Mouse (Mus musculus): ENCODE data around the gene Stx18. TPM values are rescaled to one million over a fixed set of nuclear protein-coding genes. Genes with fewer than 3 reads are reported as not detected.

Gene Stx18
- polyA plus RNA-seq, 1 experiment from 2014 or later: 15.7 TPM

DNA sequence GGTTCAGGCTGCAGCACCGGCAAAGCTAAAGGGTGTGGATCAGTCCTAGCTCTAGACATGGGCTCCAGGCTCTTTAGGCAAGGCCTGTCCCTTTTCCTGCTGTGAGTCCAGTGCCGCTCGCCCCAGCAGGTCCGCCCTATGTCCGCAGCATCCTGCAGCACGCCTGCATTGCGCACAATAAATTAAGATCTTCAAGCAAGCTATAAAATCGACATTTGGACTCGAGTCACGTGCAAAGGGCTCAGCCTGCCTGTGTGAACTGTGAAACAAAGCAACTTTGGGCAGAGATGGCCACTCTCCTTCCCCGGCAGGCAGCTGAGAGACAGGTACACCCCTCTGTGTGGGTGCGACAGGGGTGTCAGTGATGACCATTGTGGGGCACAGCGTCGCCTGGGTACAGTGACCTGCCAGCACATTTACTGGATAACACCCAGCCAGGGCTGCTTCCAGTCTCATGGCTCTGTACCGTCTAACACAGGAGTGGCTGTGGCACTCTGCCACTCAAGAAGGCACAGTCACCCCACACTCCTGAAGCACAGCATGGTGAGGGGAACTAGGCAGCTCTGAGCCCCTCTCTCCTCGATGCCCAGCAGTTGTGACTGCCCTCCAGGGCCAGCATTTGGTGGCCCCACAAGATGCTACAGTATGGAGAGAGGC, 135.8 kb downstream of the Stx18 start:
- 70% methylated on average over 16 of the region's 16 CpGs for WGBS (ENCODE audit: insufficient replicate concordance)
- no peak overlapping the region for H3K9ac ChIP-seq
- no peak for ATAC-seq (ENCODE audit: low read depth)

DNA sequence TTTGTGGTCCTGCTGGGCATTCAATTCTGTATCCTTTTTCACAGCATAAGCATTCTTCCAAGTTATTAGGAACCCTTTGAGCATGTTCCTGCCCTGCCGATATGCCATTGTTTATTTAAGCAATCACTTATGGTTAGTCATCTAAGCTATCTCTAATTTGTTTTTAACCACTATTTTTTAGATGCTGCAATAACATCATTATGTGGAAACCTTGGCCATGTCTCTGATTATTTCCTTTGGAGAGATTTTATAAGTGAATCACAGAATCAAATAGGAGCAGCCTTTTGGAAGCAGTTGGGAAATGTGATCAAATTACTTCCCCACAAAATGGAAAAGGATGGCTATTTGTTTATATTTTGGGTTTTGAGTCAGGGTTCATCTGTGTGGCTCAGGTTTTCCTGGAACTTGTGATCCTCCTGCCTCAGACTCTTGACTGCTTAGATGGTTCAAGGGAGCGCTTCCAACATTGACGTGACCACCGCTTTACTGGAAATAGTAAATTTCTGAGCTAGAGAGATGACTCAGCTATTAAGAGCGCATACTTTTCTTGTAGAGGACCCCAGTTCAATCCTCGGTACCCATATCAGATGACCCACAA, 146.2 kb downstream of the Stx18 start:
- Histone ChIP-seq H3K9ac (no peak overlapping the region), H3K4me3 (replicated peaks) (no peak overlapping the region), H3K4me2 (no peak overlapping the region), H3K27ac (no peak overlapping the region), H3K36me3 (no peaks in the 10 kb centered on the region), H3K9me3 (replicated peaks) (no peaks in the 10 kb centered on the region), H3K27me3 (no peaks in the 10 kb centered on the region), H3K4me1 (replicated peaks) (no peaks in the 10 kb centered on the region)
- 65% methylated on average over 6 of the region's 6 CpGs for WGBS (ENCODE audit: insufficient replicate concordance)
- no peak for DNase-seq
- no peak for ATAC-seq (ENCODE audit: low read depth)

More for the DNA sequence above, 135.8 kb downstream of the Stx18 start:
- Histone ChIP-seq H3K27ac (no peak overlapping the region), H3K4me1 (replicated peaks) (no peaks in the 10 kb centered on the region), H3K36me3 (no peaks in the 10 kb centered on the region), H3K4me3 (replicated peaks) (no peak overlapping the region), H3K9me3 (replicated peaks) (no peaks in the 10 kb centered on the region), H3K4me2 (no peak overlapping the region), H3K27me3 (no peaks in the 10 kb centered on the region)
- no peak for DNase-seq

- H3K4me1 ChIP-seq (replicated peaks): no peaks in the 10 kb centered on the region
- DNase-seq (no peak), ATAC-seq (ENCODE audit: low read depth) (no peak)
- H3K36me3 ChIP-seq: no peaks in the 10 kb centered on the region
- H3K4me3 ChIP-seq (replicated peaks): no peak overlapping the region
- no peak overlapping the region for H3K9ac ChIP-seq
- H3K4me2 ChIP-seq: no peak overlapping the region
- H3K27ac ChIP-seq: no peak overlapping the region
- WGBS (ENCODE audit: insufficient replicate concordance): 70% methylated on average over 2 of the region's 2 CpGs
- H3K27me3 ChIP-seq: no peaks in the 10 kb centered on the region
- no peaks in the 10 kb centered on the region for H3K9me3 ChIP-seq (replicated peaks)
These were observed 148.5 kb downstream of the Stx18 start for GRCm38 (mm10) chr5:38187006-38187405.

Other genes starting within 250 kb of the Stx18 start
- gene Msx1, start 214.2 kb upstream of the Stx18 start, polyA plus RNA-seq (2015; fragmentation: Nextera tagmentation; extraction: Ambion mirVana): 0.12 and 0.13 TPM in 2 replicates
- 3.7 and 4.6 TPM in 2 replicates for gene Nsg1, start 121.2 kb downstream of the Stx18 start, polyA plus RNA-seq (2015; fragmentation: Nextera tagmentation; extraction: Ambion mirVana)
- gene Zbtb49, start 181.7 kb downstream of the Stx18 start, polyA plus RNA-seq (2015; fragmentation: Nextera tagmentation; extraction: Ambion mirVana): 3.3 and 3.8 TPM in 2 replicates
- 126 and 153 TPM in 2 replicates for gene Lyar, start 181.7 kb downstream of the Stx18 start, polyA plus RNA-seq (2015; fragmentation: Nextera tagmentation; extraction: Ambion mirVana)
- gene Tmem128, start 221.4 kb downstream of the Stx18 start, polyA plus RNA-seq (2015; fragmentation: Nextera tagmentation; extraction: Ambion mirVana): 51.3 and 54.2 TPM in 2 replicates
- gene Otop1, start 237.2 kb downstream of the Stx18 start, polyA plus RNA-seq (2015; fragmentation: Nextera tagmentation; extraction: Ambion mirVana): 0.05 TPM in 1 of 2 replicates, not detected in the other

All from liver, embryonic 13.5 days (tissue).